Mouse (Mus musculus) lung, adult 2 months (tissue): Measurements from ENCODE around the gene Ppfia2. TPM values are rescaled to one million over a fixed set of nuclear protein-coding genes. Genes with fewer than 3 reads are reported as not detected.

Source experiments
- DNase-seq: peaks from one replicate; pipeline ENCODE4 v3.0.0; 2022
- H3K4me1 ChIP-seq: fragments of 200-500 bp; 2 replicates; pipeline ENCODE4 v1.6.1; 2011; ENCODE audit warnings: low read length; ENCODE audit not compliant: control insufficient read depth, insufficient read depth
- H3K4me3 ChIP-seq: fragments of 200-500 bp; replicated peaks from 2 replicates; pipeline ENCODE3; 2011; ENCODE audit warnings: low read depth, mild to moderate bottlenecking, control low read depth, low read length; ENCODE audit errors: extremely low read depth
- CTCF ChIP-seq: fragments of 200-500 bp; IDR thresholded peaks from 2 replicates; pipeline ENCODE4 v1.5.1; 2011; ENCODE audit warnings: mild to moderate bottlenecking, low read length, control low read depth; ENCODE audit not compliant: insufficient read depth
- POLR2A ChIP-seq: fragments of 200-500 bp; IDR thresholded peaks from 2 replicates; pipeline ENCODE4 v1.6.1; 2011; ENCODE audit warnings: low read depth, mild to moderate bottlenecking, control low read depth, low read length, borderline replicate concordance; ENCODE audit errors: extremely low read depth
- WGBS: fragments of 180-500 bp; shearing (Covaris S2); methylation state at CpG from one replicate; pipeline ENCODE4 v1.1.7; 2018; 5-methylcytosine and 5-hydroxymethylcytosine counted together
- polyA plus RNA-seq: library from polyadenylated mRNA; depleted of rRNA; stranded (reverse); fragments of >200 nt; gene quantifications from 2 replicates; pipeline ENCODE4 v1.2.3, GENCODE M21; 2012

Gene Ppfia2
- polyA plus RNA-seq, 1 experiment, result 0.14 TPM

- TF ChIP-seq CTCF (no peak), POLR2A (no peak)
- DNase-seq, result no peak
- no peaks in the 10 kb centered on the region for H3K4me1 ChIP-seq
- 59% methylated on average over 3 of the region's 3 CpGs for WGBS
- no peak overlapping the region for H3K4me3 ChIP-seq
These were observed 411.2 kb downstream of the Ppfia2 start for GRCm38 (mm10) chr10:106881330-106881729.

GRCm38 (mm10) chr10:106896351-106896750, 426.2 kb downstream of the Ppfia2 start:
- WGBS, result 70% methylated on average over 13 of the region's 13 CpGs
- H3K4me3 ChIP-seq, result no peak overlapping the region
- H3K4me1 ChIP-seq, result no peaks in the 10 kb centered on the region
- no peak for DNase-seq
- TF ChIP-seq POLR2A (no peak), CTCF (no peak)

DNA sequence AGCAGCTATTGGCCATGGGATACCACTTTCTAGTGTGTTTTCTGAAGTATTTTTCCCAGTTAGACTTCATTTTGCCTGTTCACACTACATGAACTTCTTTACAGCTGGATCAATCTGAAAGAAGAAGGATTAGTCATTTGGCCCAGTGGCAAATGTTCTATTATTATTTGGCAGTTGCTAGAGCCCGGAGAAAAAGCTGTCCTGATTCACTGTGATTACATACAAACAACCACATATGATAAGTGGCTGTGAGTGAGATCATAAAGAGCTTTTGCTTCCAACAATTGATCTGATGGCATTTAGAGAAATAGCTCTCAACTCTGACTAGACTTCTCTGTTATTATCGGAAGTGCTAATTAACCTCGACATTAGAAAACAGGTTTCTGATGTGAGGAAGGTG, 440.0 kb downstream of the Ppfia2 start:
- Histone ChIP-seq H3K4me1 (no peaks in the 10 kb centered on the region), H3K4me3 (no peak overlapping the region)
- TF ChIP-seq POLR2A, result no peak
- no peak for TF ChIP-seq CTCF
- DNase-seq, result no peak
- WGBS, result 62% methylated on average over 3 of the region's 3 CpGs

- 26% methylated on average over 2 of the region's 2 CpGs for WGBS
- TF ChIP-seq CTCF, result no peak
- Histone ChIP-seq H3K4me1 (no peaks in the 10 kb centered on the region), H3K4me3 (no peak overlapping the region)
- no peak for DNase-seq
These were observed 442.9 kb downstream of the Ppfia2 start for GRCm38 (mm10) chr10:106913032-106913431.

GRCm38 (mm10) chr10:106914275-106914674, 444.1 kb downstream of the Ppfia2 start:
- H3K4me3 ChIP-seq, result no peak overlapping the region
- no peak for DNase-seq
- TF ChIP-seq CTCF (no peak), POLR2A (no peak)
- H3K4me1 ChIP-seq, result no peaks in the 10 kb centered on the region

DNA sequence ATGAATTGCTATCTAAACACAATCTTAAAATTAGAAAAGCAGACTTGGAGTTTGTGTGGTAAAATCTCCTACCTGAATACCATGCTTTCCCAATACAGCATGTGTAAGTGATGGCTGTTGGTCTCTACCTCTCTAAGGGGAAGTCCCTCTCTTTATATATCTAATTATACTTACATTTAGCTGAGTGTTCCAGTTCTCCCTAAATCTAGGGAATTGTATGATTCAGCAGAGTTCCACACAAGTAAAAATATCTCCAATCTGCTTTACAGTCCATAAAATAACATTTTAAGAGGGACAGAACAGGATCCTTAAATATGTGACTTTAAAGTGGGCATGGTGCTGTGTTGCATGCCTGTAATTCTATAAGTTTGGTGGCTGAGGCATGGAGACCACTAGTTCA, 444.7 kb downstream of the Ppfia2 start:
- Histone ChIP-seq H3K4me3 (no peak overlapping the region), H3K4me1 (no peaks in the 10 kb centered on the region)
- no peak for TF ChIP-seq CTCF
- no peak for TF ChIP-seq POLR2A
- DNase-seq, result no peak

- no peak for DNase-seq
- no peaks in the 10 kb centered on the region for H3K4me1 ChIP-seq
- TF ChIP-seq POLR2A (no peak), CTCF (no peak)
- no peak overlapping the region for H3K4me3 ChIP-seq
- 80% methylated on average over 5 of the region's 5 CpGs for WGBS
These were observed 454.2 kb downstream of the Ppfia2 start for GRCm38 (mm10) chr10:106924334-106924733.

DNA sequence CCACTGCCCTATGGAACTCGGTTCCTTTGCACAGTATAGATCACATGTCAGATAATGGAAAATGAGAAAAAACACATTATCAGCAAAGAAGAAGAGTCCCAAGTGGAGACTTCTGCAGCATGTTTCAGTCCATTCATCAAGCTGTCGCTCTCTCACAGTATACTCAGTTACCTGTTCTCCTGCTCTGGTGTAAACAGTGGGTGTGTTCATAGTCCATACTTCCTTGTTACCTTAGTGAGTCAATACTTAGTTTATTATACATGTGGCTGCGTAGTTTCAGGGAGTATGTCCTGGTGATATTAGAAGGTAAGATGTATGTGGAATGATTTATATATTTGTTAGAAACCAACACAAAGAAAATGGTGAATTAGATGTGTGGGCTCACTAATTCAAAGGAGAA, 454.7 kb downstream of the Ppfia2 start:
- no peak for DNase-seq
- Histone ChIP-seq H3K4me1 (no peaks in the 10 kb centered on the region), H3K4me3 (no peak overlapping the region)
- TF ChIP-seq CTCF, result no peak
- WGBS, result 77% methylated on average over 3 of the region's 3 CpGs

DNA sequence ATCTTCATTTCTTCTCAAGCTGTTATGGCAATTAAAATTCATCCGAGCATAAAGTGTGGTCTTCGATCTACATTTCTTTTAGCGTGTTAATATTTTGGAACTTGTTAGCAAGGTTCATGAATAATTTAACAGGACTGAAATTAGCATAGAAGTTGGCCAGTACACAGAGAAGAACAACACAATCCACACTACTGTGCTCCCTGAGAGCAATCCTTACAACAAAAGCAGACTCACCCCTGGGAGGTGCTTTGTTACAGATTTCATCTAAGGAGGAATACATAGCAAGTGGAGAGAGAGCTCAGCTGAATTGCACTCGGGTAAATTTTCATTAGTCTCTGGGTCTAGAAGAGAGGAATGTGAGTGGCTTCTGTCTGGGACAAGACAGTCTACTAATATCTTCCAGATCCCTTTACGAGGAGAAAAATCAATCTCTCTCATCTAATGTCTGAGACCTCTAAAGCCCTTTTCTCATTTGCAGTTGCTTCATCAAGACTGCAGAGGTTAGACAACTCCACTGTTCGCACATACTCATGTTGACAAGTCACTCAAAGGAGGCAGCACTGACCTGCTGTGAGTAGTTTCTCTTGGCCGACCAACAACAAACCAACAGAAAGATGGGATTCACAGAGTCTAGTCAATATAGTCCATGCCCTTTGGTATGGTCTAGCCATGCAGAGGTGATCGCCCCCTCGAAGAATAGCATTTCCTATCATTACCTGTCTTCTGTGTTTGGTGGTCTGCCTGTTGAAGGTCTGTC, 458.6 kb downstream of the Ppfia2 start:
- TF ChIP-seq CTCF (no peak), POLR2A (no peak)
- no peaks in the 10 kb centered on the region for H3K4me1 ChIP-seq
- WGBS, result 77% methylated on average over 9 of the region's 9 CpGs
- no peak overlapping the region for H3K4me3 ChIP-seq
- no peak for DNase-seq

- TF ChIP-seq CTCF (no peak), POLR2A (no peak)
- Histone ChIP-seq H3K4me1 (no peaks in the 10 kb centered on the region), H3K4me3 (peak overlapping the region; percentile 10)
- no peak for DNase-seq
- WGBS, result 11% methylated on average over 13 of the region's 13 CpGs
These were observed 462.5 kb downstream of the Ppfia2 start for GRCm38 (mm10) chr10:106932571-106933073.
